Mouse (Mus musculus) adrenal gland, adult 18-20 months (tissue): ENCODE measurements around the gene Cenpp. TPM values are rescaled to one million over a fixed set of nuclear protein-coding genes. Genes with fewer than 3 reads are reported as not detected.
"Not testable (repeated sequence)": the region's sequence is repeated elsewhere in the genome, so short reads cannot be mapped to it uniquely, and the experiment has no call there.

Source experiments
- DNase-seq, 2 experiments: peaks; one replicate each; pipeline ENCODE4 v3.0.0; 2021 to 2022; ENCODE audit warnings: low spot score in 2 of 2
- total RNA-seq, 2 experiments: library from RNA; stranded (reverse); gene quantifications; 1 replicate in 1 of 2; 2 replicates in 1 of 2; pipeline ENCODE4 v1.2.3; 2021

Cenpp gene
- total RNA-seq, 2 experiments from 2014 or later = 0.38 to 1.2 TPM

DNA sequence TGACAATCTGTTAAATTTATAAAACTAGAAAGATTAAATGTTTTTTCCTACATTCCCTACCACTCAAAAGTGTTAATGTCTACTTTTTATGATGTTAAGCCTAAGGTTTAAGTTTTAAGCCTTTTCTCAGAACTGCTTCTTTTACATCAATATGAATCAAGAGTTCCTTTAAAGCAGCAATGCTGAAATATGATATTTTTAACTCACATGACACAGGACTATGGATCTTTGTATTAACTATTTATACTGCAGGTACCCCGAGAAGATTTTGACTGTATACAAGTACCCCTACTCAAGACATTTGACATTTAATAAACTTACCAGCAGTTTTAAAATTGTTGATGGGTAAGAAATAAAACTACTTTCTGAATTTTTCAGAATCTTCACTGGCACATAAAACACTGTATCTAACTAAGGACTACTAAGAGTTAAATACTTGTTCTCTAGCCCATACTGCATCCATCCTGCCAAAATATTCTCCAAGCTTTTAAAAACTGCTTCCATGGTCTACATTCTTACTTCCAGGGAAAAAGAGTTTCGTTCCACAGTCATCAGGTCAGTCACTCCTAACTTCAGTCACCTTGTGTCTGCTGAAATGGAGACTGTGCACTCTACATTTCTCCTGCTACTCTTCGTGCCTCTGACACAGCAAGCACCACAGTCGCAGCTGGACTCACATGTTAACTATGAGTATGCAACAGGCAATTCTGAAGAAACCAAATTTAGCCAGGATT is 43.8 kb downstream of the Cenpp start:
- DNase-seq = no peak

GRCm38 (mm10) chr13:49607714-49608113 is 44.9 kb downstream of the Cenpp start, which contains the start of gene Ogn:
Gene Ogn (plus strand): TSS chr13:49608046.
- DNase-seq = no peak

- DNase-seq = no peak
Measured at GRCm38 (mm10) chr13:49603603-49604002, 49.0 kb downstream of the Cenpp start.

- DNase-seq = not testable (repeated sequence)
Measured at GRCm38 (mm10) chr13:49602541-49602940, 50.0 kb downstream of the Cenpp start.

DNA sequence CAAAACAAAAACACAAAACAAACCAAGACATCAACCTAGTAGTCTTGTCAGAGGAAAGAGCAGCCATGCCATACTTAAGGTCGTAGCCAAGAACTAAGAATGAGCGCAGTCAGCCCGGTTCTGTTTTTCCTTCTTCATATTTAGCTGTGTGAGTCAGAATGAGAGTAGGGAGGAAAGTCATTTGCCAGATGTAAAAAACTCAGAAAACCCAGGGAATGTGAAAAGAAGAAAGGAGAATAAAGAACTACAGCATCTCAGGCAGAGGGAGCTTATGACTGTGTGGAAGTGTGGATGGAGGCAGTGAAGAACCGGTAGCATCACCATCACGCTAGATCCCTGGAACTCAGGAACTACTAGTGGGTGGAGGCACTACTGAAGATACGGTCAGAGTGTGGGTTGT is 66.5 kb downstream of the Cenpp start:
- DNase-seq = no peak

- DNase-seq = peak in 1 of 2 experiments; percentile 22
Measured at GRCm38 (mm10) chr13:49584307-49585005, 68.1 kb downstream of the Cenpp start.

GRCm38 (mm10) chr13:49583859-49584258 is 68.7 kb downstream of the Cenpp start:
- no peak for DNase-seq

- no peak for DNase-seq
Measured at GRCm38 (mm10) chr13:49581541-49582530, 70.7 kb downstream of the Cenpp start, which contains the start of gene Omd. Gene Omd (plus strand): TSS chr13:49582462.

GRCm38 (mm10) chr13:49571418-49571817 is 81.2 kb downstream of the Cenpp start:
- no peak for DNase-seq

- no peak for DNase-seq
Measured at GRCm38 (mm10) chr13:49570371-49570770, 82.2 kb downstream of the Cenpp start.

DNA sequence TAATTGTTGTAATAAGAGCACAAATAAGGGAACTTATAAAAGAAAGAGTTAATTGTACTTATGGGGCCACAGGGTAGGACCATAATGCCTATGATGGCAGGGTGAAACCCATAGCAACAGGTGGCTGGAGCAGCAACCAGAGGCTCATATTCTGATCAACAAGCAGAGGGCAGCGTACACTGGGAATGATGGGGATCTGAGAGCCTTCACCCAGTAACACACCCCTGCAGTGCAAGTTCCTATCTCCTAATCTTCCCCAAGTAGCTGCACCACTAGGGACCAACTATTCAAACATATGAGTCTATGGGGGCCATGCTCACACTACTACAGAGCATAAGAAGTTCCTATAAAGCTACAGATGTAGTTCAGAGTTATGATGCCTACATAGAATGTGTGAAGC is 88.2 kb downstream of the Cenpp start:
- no peak for DNase-seq

DNA sequence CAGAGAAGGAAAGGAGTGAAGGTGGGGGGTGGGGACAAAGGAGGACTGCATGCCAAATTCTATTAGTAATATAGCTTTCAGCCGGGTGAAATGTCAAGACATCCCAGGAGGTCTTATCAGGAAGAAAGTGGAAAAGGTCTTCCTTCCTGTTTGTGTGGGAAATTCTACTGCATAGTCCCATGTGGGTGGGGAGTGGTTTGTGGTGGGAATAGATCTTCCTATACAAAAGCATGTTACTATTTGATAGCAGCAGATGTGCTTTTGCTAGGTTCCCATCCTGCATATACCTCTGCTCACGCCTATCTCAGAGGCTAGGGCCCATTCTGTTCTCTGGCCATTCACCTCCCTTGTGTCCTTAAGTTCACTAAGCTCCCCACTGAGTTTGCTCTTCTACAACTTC is 91.7 kb downstream of the Cenpp start:
- no peak for DNase-seq

- peak in 1 of 2 experiments; percentile 23 for DNase-seq
Measured at GRCm38 (mm10) chr13:49559185-49559584, 93.4 kb downstream of the Cenpp start.

DNA sequence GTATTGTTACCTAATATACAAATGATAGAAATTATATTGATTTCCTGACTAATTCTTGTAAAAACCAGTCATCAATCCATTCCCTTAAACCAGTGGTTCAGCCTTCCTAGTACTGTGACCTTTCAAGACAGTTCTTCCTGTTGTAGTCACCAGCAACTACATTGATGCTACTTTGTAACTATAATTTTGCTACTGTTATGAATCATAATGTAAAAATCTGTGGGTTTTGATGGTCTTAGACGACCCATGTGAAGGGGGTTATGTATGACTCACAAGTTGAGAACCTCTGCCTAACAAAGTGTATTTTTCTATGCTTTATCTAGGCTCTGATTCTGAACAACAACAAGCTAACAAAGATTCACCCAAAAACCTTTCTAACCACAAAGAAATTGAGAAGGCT is 95.7 kb downstream of the Cenpp start:
- DNase-seq = no peak

GRCm38 (mm10) chr13:49556203-49556602 is 96.4 kb downstream of the Cenpp start:
- no peak for DNase-seq

DNA sequence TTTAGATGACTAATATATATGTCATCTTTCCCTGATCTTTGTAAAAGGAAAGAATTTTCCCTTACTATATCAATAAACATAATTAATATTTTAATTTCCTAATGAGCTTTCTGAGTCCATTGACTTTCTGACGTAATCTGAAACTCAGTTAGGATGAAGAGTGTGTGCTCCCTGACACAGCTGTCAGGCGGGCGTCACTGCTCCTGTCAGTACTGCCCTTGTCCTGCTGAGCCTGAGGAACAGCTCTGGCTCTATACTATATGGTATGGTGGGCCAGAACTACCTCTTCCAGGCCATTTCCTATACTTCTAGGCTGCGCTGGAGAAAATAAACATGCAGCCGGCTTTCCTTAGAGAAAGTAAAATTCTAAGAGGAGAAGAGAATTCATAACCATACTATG is 98.1 kb downstream of the Cenpp start:
- no peak for DNase-seq

DNA sequence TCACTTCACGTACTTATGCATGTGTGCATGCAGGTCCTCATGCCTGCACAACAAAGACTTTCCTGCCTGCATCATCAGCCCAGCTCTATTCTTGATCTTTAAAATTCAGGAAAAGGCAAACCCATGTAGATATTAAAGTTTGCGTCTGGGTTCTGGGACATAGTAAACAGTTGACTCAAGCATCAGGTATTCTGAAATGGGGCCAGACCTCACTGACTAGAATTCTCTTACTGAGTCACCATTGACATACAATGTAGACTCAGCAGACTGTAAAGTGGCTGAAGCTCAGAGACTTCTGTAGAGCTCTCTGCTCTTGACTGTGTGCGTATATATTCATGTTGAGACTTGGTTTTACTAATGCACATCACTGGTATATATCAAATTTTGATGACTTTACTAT is 103.0 kb downstream of the Cenpp start:
- DNase-seq = no peak

- no peak for DNase-seq
Measured at GRCm38 (mm10) chr13:49547563-49548150, 104.9 kb downstream of the Cenpp start.

GRCm38 (mm10) chr13:49546517-49546916 is 106.1 kb downstream of the Cenpp start:
- DNase-seq = no peak

DNA sequence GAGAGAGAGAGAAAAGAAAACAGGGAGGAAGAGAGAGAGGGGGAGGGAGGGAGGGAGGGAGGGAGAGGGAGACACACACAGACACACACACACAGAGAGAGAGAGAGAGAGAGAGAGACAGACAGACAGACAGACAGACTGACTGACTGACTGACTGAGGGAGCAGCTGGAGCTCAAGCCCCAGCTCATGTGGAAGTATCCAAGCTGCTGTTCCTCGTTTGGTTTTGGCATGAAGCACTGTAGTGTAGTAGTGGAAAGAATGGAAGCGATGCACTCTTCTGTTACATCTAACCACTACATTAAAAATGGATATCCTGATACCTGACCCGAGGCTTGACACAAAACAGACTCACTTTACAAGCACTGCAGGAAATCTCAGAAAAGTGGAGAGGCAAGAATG is 106.9 kb downstream of the Cenpp start:
- DNase-seq = no peak

- DNase-seq = no peak
Measured at GRCm38 (mm10) chr13:49544279-49544678, 108.3 kb downstream of the Cenpp start, which contains the start of gene Aspn. Gene Aspn (plus strand): TSS chr13:49544443.
